Mouse (Mus musculus) layer of hippocampus, adult 11-12 months (tissue): ENCODE data around the gene Atp6v0a1.
A peak's percentile ranks its signal among the peaks of the same experiment; 100 is the strongest.
"Not testable (repeated sequence)": the region's sequence is repeated elsewhere in the genome, so short reads cannot be mapped to it uniquely, and the experiment has no call there.

Experiments used
- DNase-seq: peaks from one replicate; pipeline ENCODE4 v3.0.0; 2022; ENCODE audit warnings: low spot score

Gene Atp6v0a1

GRCm38 (mm10) chr11:100982087-100982486 lies 27.2 kb upstream of the Atp6v0a1 start:
- DNase-seq = no peak

- DNase-seq = peak; percentile 84
These were observed 26.0 kb upstream of the Atp6v0a1 start for GRCm38 (mm10) chr11:100983125-100983777.

- DNase-seq = no peak
These were observed 25.5 kb upstream of the Atp6v0a1 start for GRCm38 (mm10) chr11:100983778-100984131.

GRCm38 (mm10) chr11:100985607-100986006 lies 23.6 kb upstream of the Atp6v0a1 start:
- DNase-seq = no peak

- no peak for DNase-seq
These were observed 20.6 kb upstream of the Atp6v0a1 start for GRCm38 (mm10) chr11:100988674-100989073.

- DNase-seq = no peak
These were observed 19.6 kb upstream of the Atp6v0a1 start for GRCm38 (mm10) chr11:100989666-100990065.

GRCm38 (mm10) chr11:100991027-100991534 lies 18.2 kb upstream of the Atp6v0a1 start:
- no peak for DNase-seq

- DNase-seq = no peak
These were observed 15.8 kb upstream of the Atp6v0a1 start for GRCm38 (mm10) chr11:100993437-100993836.

- DNase-seq = no peak
These were observed 15.0 kb upstream of the Atp6v0a1 start for GRCm38 (mm10) chr11:100994233-100994632.

GRCm38 (mm10) chr11:100994655-100995054 lies 14.6 kb upstream of the Atp6v0a1 start:
- DNase-seq = no peak

GRCm38 (mm10) chr11:100996501-100996900 lies 12.8 kb upstream of the Atp6v0a1 start:
- no peak for DNase-seq

- DNase-seq = no peak
These were observed 10.4 kb upstream of the Atp6v0a1 start for GRCm38 (mm10) chr11:100998836-100999235.

GRCm38 (mm10) chr11:100999254-100999653 lies 10.0 kb upstream of the Atp6v0a1 start:
- no peak for DNase-seq

GRCm38 (mm10) chr11:101001875-101002552 lies 7.2 kb upstream of the Atp6v0a1 start:
- DNase-seq = not testable (repeated sequence)

GRCm38 (mm10) chr11:101003025-101003685 lies 6.1 kb upstream of the Atp6v0a1 start:
- no peak for DNase-seq

- DNase-seq = peak; percentile 53
These were observed 826 bp upstream of the Atp6v0a1 start for GRCm38 (mm10) chr11:101008206-101009045.

GRCm38 (mm10) chr11:101009888-101010784 lies 884 bp downstream of the Atp6v0a1 start:
- DNase-seq = no peak

GRCm38 (mm10) chr11:101011641-101012040 lies 2.4 kb downstream of the Atp6v0a1 start:
- DNase-seq = no peak

GRCm38 (mm10) chr11:101023371-101023770 lies 14.1 kb downstream of the Atp6v0a1 start:
- DNase-seq = no peak

- no peak for DNase-seq
These were observed 14.7 kb downstream of the Atp6v0a1 start for GRCm38 (mm10) chr11:101024001-101024400.

GRCm38 (mm10) chr11:101027121-101027520 lies 17.9 kb downstream of the Atp6v0a1 start:
- no peak for DNase-seq
